Mouse (Mus musculus) C2C12 (cell line): ENCODE measurements at regions not wholly inside any gene's neighbourhood (a gene's known extent, or its start where the extent isn't known, plus 50 kb on each side); places are given as distances from the start of the nearest gene placed in this dataset.

Experiments used
- CEBPB ChIP-seq: IDR thresholded peaks from one replicate; pipeline ENCODE4 v1.6.1; 2011; ENCODE audit warnings: low read depth, mild to moderate bottlenecking, control low read depth, moderate library complexity
- CTCF ChIP-seq: IDR thresholded peaks from one replicate; pipeline ENCODE4 v1.5.1; 2011; ENCODE audit not compliant: control insufficient read depth, insufficient read depth, insufficient read length
- MAX ChIP-seq: IDR thresholded peaks from one replicate; pipeline ENCODE4 v1.6.1; 2011; ENCODE audit warnings: mild to moderate bottlenecking, control low read depth
- MYOD1 ChIP-seq: IDR thresholded peaks from one replicate; pipeline ENCODE4 v1.6.1; 2011; ENCODE audit warnings: low read depth; ENCODE audit not compliant: control insufficient read depth, insufficient read length
- USF1 ChIP-seq: IDR thresholded peaks from one replicate; pipeline ENCODE4 v1.6.1; 2011; ENCODE audit warnings: low read depth, mild to moderate bottlenecking, control low read depth, moderate library complexity

GRCm38 (mm10) chr13:35302088-35302487 lies 275.2 kb upstream of the Eci2 start:
- TF ChIP-seq CTCF (no peak), MAX (no peak), CEBPB (no peak), USF1 (no peak), MYOD1 (no peak)
